Mouse (Mus musculus): Measurements from ENCODE around the gene Flii.

Flii gene

DNA sequence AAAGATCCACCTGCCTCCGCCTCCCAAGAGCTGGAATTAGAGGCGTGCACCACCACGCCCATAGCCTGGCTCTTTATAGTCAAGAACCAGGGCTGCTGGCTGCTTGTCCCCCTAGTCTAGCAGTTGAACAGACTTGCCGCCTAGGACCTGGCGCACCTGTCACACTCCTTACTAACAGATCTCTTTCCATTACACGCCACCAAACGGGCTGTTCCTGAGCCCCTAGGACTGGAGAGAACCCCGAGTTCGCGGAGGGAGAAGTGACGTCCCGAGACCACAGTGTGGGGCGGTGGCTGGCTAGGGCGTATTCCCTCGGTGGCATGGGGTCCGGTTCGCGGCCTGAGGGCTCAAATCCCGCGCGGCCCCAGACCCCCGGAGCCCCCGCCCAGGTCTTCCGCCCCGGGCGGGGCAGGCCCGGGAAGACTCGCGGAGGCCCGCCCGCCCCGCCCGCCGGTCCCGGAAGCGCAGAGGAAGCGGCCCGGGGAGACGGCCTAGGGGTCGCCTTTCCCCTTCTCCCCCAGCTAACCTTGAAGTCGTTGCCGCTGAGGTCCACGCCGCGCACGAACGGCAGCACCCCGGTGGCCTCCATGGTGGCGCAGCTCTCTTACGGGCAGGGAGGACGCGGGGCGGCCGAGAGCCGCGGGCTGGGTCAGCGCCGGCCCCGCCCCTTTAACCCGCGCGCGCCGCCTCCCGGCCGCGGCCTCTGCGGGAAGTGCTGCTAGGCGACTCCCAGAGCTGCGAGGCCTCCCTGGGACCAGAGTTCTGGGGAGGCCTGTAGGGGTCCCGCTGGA lies at the start of gene Flii:
Gene Flii (minus strand): TSS at position 663 of the 791 bp plus-strand sequence.
- peak; percentile 70 to 83 for DNase-seq

DNA sequence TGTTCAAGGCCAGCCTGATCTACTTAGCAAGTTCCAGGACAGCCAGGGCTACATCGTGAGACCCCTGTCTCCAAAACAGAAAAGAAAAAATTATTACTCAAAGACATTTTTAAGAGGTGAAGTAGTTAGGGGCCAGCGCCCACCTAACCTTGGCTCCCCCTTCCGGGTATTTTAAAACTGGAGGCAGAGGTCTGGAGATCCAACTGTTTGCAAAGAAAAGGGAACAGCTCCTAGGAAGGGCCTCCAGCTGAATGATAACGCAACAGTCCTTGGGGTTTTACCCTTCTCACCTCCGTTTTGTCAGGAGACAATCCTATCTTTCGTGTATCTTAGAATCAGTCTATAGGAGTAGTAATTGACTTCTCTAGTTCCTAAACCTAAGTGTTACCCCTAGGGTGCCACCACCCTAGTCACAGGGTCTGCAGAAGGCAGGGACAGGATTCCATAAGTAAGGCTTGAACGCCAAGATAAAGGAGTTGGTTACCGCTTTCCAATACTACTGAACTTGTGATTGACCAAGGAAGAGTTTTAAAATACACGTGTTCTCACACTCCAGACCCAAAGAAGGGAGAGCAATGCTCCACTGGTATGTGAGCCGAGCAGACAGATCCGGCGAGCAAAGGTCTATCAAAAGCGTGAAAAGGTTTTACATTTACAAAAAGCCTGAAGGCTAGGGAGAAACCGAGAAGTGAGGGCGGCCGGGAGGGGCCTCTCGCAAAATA lies 49.2 kb upstream of the Flii start:
- DNase-seq = peak; percentile 70 to 79

DNA sequence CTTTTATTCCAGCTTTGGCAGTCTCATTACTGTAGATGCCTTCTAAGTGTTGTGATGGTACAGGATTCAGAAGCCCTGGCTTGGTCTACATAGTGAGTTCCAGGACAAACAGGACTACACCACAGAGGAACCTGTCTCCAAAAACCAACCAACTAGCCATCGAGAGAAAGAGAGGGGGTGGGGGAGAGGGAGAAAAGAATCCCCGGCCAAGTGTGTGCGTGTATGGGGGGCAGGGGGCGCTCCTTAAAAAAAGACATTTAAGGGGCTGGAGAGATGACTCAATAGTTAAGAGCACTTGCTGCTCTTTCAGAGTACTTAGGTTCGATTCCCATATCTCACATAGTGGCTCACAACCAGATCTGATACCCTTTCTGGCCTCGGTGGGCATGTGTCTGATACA lies 48.5 kb upstream of the Flii start:
- no peak for DNase-seq

DNA sequence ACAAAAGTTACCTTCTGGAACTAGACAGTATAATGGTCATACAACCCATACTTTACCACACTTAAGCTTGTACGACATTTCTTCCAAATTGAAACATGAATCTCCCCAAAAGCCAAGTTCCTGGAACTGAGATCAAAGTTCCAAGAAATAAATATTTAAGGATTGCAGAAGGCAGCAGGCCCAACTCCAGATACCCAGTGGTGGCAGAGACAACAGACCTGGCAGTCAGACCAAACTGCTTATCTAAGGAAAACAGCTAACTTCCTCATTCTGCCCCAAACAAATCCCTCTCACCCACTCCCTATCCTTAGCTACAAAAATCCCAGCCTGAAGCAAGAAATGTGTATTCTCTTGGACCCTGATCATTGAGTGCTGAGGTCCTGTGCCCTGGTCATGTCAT lies 47.8 kb upstream of the Flii start:
- DNase-seq = no peak

DNA sequence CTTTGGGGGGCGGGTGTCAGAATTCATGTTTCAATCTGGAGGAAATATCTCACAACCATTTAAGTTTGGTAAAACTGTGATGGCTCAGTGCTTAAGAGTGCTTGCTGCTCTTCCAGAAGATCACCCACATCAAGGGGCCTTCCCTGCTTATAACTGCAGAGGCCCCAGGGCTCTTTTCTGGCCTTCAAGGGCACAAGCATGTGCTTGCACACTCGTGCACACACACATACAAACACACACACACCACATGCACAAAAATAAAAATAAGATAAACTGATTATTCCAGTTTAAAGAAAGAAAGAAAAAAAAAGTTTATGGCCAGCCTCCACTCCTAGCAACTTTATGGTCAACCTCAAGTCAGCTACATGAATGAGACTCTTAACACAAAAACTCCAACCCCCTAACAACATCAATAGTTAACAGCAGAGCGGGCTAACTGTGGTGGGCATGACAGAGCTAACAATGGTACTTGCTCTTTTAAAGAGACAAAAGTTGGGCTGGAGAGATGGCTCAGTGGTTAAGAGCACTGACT lies 47.2 kb upstream of the Flii start:
- no peak for DNase-seq

DNA sequence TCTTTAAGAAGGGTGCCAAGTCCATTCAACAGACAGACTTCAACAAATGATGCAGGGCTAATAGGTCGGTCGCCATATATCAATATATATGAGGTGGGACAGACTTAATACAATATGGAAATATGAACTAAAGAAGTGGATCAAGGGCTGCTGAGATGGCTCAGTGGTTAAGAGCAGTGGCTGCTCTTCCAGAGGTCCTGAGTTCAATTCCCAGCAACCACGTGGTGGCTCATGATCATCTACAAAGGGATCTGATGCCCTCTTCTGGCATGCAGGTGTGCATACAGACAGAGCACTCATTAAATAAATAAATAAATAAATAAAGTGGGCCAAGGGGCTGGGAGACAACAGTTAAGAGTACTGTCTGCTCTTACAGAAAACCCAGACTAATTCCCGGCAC lies 45.1 kb upstream of the Flii start:
- DNase-seq = no peak

DNA sequence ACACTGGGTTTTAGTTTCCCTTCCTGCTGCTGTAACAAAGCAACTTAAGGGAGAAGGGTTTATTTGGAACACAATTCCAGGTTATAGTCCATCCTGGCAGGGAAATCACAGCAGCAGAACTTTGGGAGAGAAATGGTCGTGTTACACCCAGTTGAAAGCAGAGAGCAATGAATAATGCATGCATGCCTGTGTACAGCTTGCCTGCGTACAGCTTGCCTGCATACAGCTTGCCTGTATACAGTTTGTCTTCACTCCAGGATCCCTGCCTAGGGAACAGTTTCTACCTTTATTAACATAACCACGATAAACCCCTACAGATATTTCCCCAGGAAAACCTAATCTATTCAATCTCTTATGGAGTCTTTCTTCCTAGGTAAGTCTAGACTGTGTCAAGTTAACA lies 43.7 kb upstream of the Flii start:
- no peak for DNase-seq

DNA sequence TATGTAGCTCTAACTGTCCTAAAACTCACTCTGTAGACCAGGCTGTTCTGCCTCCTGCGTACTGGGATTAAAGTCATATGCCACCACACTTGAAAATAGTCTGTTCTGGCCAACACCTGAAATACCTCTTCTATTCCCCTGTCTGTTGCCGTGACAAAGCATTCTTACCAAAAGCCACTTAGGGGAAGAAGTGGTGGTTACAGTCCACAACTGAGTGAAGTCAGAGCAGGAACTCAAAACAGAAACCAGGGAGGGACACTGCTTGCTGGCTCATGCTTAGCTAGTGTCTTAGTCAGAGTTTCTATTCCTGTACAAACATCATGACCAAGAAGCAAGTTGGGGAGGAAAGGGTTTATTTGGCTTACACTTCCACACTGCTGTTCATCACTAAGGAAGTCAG lies 42.3 kb upstream of the Flii start:
- DNase-seq = no peak

DNA sequence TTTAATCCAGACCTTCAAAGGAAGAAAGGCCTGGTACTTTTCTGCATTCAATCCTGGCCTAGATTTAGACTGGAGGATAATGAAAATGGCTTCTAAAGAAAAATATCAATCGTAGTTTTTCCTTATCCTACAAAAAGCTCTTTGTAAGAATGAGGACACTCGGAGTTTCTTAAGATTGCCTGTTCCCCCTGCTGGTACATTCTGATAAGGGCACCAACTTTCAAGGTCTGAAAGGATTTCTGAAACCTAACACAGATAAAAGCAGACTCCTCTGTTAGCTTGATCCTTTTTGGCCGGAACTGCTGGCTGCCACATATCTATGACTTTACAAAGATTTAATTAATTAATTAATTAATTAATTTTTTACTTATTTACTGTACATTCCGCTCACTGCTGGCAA lies 39.9 kb upstream of the Flii start:
- no peak for DNase-seq

DNA sequence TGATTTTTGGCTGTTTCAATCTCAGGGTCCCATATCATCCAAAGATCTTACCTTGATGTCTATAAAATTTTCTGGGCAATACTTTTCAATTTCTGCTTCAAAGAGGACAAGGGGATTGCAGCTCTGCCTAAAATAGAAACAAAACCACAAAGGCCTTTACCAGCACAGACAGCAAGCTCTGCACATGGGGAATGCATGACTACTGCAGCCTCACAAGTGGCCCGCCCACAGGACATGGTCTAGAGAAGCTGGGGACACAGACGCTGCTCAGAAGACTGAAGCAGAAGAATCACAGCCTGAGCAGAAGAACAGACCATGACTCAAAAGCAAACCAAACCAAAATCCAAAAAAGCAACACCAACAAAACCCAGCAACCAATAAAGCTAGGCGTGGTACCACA lies 34.6 kb upstream of the Flii start:
- DNase-seq = no peak

DNA sequence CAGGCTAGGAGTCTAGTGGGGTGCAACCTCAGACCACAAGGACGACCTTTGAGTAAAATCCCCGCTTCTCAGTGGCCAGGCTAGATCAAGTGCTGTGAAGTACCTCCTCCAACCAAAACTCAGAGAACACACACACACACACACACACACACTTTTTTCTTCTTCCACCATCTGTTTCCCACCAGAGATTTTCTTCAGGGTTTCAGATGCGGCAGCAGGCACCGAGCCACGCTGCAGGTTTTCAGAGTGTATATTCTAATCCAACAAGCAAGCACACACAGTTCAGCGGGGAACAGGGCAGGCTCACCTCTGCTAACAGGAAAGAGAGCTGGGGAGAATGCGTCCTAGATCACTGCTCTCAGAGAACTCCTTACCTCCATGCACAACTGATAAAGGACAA lies 28.5 kb upstream of the Flii start:
- DNase-seq = no peak

DNA sequence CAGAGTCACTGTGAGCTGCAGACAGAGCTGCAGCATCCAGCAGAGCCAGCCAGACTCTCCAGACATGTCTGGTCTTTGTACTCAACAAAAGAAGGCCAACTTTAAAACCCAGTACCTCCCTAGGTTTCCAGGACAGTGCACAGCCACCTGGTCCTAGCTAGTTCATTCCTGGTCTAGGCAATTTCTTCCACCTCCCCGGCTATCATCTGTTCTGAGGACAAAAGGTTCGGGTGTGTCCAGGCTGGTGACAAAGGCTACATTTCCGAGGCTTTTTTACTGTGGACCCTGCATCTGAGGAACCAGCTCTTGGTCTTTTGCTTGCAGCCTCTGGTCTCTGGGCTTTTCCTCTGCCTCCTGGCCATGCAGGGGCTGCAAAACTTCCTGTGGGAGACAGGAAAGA lies 13.3 kb upstream of the Flii start:
- no peak for DNase-seq

DNA sequence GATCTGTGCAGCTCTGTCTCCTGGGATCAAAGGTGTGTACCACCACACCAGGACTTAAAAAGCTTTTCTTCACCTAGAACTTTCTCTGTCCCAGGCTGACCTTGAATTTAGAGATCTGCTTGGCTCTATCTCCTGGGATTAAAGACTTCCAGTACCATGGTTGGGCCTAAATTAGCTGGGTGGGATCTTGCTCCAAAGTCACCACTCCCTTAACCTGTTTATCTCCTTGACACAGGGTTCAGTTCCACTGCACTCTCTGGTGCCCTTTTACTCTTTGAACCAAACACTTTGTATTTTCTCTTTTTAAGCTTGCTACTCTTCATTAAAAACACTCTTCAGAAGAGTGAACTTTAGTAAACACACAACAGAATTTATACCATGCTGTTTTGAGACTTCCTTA lies 10.4 kb upstream of the Flii start:
- DNase-seq = no peak

DNA sequence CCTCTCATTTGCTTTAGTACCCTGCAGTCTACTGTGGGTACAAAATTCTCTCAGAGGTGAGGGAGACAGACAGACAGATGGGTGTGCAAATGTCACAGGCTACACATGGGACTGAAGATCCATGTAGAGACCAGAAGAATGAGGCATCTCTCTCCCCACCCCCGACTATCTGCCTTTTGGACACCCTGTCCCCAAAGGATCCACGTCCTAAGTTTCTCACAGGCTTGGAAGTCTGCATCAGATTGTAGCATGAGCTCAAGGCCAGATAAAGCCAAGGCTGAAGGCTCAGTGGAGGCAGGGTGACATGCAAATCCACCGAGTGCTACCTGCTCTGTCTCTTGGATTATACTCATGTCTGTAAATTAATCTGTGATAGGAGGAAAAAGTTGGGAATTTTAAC lies 9.4 kb upstream of the Flii start:
- no peak for DNase-seq

DNA sequence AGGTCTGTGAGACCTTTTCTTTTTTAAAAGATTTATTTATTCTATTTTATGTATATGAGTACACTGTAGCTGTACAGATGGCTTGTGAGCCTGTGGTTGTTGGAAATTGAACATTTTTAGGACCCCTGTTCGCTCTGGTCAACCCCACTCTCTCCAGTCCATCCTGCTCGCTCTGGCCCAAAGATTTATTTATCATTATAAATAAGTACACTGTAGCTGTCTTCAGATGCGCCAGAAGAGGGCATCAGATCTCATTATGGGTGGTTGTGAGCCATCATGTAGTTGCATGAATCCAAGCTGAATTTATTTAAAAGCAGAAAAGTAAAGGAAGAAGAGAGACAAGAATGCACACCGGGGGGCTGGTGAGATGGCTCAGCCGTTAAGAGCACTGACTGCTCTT lies 8.1 kb upstream of the Flii start:
- DNase-seq = no peak

DNA sequence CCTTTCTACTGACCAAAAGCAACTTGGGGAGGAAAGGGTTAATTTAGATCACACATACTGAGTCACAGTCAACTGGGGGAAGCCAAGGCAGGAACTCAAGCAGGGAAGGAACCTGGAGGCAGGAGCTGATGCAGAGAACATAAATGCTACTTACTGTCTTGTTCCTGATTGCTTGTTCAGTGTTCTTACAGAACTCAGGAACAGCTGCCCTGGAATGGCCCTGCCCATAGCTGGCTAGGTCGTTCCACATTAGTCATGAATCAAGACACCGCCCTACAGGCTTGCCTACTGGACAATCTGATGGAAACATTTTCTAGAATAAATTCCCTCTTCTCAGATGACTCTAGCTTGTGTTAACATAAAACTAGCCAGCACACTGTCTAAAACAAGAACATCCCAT lies 7.1 kb upstream of the Flii start:
- no peak for DNase-seq

DNA sequence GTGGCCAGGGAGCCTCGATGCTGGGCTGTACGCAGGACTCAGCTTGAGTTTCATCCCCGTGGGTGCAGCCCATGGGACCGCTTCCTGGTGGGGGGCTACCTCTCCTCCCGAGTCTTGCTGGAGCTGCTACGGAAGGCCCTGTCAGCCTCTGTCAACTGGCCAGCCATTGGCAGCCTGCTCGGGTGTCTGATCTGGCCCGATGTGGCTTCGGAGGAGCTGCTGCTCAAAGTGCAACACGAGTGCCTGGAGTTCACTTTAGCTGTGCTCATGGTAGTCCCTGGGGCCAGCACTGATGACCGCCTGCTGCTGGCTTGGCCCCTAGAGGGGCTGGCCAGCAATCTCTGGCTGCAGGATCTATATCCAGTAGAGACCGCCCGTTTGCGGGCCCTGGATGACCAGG lies 4.2 kb upstream of the Flii start:
- no peak for DNase-seq

DNA sequence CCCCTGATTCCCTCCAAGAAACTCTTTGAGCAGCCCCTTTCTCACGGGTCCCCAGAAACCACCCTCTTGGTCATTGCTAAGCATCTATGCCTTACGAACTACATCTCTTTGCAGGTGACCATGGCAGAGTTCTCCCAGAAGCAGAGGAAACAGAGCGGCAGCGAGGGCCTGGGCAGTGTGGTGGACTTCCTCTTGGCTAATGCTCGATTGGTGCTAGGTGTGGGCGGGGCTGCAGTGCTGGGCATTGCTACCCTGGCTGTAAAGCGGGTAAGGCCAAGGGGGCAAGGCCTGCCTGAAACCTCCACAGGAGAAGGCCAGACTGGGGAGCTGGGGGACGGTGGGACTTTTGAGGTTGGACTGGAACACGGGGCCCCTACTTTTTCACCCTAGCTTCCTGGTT lies 3.1 kb upstream of the Flii start:
- no peak for DNase-seq

DNA sequence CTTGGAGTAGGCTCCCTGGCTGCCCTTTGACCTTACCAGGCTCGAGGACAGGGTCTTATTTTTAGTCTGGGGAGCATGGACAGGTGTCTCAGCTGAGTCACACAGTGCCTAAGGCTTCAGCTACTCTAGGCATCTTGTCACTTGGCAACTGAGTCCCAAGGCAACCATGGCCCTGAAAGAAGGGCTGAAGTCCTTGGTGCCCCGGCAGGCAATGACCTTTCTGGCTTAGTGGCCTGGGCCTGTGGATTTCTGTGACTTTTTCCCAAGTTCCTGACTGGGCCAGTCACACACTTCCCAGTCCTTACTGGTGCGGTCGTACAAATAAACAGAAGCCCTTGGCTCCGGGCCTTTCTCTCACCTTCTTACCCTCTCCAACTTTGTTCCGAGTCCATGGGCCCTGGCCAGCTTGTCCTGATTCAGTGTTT lies 2.2 kb upstream of the Flii start:
- peak in 1 of 2 experiments; percentile 23 for DNase-seq

DNA sequence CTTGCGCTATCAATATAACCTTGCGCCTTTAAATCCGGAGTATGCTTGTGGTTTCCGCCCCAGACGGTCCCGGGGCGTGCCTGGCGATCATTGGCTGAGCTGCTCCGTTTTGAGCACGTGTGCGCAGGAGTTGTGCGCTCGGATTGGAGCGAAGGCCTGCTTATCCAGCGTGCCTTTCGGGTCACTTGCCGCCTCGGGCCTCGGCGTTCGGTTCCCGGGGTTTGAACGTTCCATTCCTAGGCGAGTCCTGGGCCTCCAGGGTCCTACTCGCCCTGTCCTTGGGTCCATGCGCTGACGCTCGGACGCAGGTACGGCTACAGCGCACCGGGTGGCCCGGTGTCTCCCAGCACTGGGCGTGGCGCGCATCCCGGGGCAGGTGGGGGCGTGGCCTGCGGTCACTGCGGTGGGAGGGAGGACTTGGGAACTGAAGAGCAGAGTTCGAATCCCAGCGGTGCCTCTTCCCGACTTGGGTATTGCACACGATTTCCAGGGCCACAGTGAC lies 1.2 kb upstream of the Flii start, which contains the start of gene Mief2:
Gene Mief2 (plus strand): TSS at position 139 of the 502 bp plus-strand sequence.
- peak; percentile 95 to 96 for DNase-seq

DNA sequence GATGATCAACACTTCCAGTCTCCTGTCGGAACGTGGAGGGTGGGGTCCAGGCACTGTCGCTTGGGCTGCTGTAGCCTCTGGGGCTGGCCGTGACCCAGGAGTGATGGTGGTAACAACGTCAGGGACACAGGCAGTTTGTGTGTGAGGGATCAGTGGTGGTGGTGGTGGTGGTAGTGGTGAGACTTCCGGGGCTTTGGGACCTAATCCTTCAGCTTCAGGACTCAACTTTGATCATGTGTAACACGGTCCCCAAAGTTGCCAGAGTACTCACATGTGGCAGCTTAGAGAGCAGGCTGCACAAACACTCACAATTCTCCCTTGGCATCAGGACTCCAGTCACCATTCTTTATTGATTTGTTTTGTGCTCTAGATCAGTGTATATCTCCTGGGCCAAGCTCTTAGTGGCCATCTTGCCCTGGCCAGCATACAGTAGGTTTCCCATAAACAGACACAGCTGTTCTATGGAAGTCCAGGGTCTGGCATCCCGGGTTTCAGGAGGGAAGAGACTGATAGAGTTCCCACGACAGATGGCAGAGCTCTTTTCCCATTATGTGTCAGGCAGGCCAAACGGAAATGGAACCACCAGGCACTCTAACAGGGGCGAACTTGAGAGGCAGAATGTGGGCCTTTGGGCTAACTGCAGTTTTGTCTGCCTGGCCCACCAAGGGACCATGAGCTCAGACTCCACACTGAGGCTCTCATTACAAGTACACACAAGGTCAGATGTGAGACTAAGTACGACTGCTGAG lies 503 bp upstream of the Flii start:
- DNase-seq = no peak

DNA sequence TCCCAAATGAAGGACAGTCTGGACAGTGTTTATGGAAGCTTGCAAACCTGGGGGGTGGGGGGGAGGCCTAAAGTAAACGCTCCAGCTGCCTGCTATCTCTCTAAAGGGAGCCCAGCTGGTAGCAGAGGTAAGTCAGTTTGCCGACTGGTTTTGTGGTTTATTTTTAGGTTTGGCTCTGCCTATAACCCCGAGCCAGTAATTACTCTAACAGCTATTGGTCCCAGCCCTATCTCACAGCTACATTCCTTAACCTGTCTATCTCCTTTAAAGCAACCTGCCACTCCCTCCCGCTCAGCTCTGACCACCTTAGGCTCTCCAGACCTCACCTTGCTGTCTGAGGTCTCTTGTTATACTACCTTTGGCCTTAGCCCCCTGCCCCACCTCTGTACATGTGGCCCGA lies 7.8 kb downstream of the Flii start:
- no peak for DNase-seq

DNA sequence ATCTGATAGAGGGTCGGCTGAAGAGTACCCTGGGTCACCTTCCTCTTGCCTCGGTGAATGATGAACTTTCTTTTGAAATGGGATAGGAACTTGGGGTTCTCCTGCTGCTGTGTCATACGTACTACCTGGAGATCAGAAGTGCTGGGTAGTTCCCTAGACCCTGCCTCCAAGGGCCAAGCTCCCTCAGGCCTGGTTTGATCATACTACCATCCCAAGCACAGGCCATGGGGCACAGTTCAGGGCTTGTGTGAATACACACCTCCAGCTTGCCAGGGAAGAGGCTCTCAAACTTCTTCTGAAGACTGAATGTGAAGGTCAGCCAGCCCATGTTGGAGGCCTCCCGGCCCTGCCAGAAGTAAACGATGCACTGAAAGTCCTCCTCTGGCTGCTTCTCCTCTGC lies 11.2 kb downstream of the Flii start:
- DNase-seq = no peak
